Mouse (Mus musculus): Measurements from ENCODE around the gene Prkag2. TPM values are rescaled to one million over a fixed set of nuclear protein-coding genes. Genes with fewer than 3 reads are reported as not detected.

The Prkag2 gene
- 32.6 and 33.2 TPM in 2 replicates for polyA plus RNA-seq (2014; fragmentation: Nextera tagmentation; extraction: Ambion mirVana)

- DNase-seq (ENCODE audit: low spot score) (peak; percentile 64), ATAC-seq (ENCODE audit: insufficient number of reproducible peaks, low FRiP score, low TSS enrichment, low read depth) (peak; percentile 72; the same call in 1 of the 2 replicates)
- Histone ChIP-seq H3K27ac (replicated peaks; ENCODE audit: low read depth, low read length) (no peak within 1 kb of the TSS), H3K4me1 (ENCODE audit: control insufficient read depth, insufficient read depth, low read length) (peaks cover 7% of the 10 kb centered on the region; the same call in 1 of the 2 replicates), H3K9me3 (ENCODE audit: control insufficient read depth, low read length) (no peaks in the 10 kb centered on the region), H3K36me3 (ENCODE audit: control insufficient read depth, insufficient read depth, low read length) (no peaks in the 10 kb centered on the region), H3K4me2 (ENCODE audit: low read depth, severe bottlenecking) (peak within 1 kb of the TSS; percentile 97), H3K4me3 (ENCODE audit: low read depth, low read length) (peak within 1 kb of the TSS; percentile 53), H3K9ac (ENCODE audit: low read length) (peak within 1 kb of the TSS; percentile 42; the same call in 1 of the 2 replicates), H3K27me3 (ENCODE audit: control insufficient read depth, insufficient read depth, low read length) (peaks cover 36% of the 10 kb centered on the region)
- WGBS = under 1% methylated on average over 48 of the region's 50 CpGs
Measured at GRCm38 (mm10) chr5:25100516-25101125, at the start of gene Prkag2. Gene Prkag2, minus strand, starts transcription at chr5:25100642.

GRCm38 (mm10) chr5:25149331-25149965 is 49.0 kb upstream of the Prkag2 start:
- H3K4me2 ChIP-seq (ENCODE audit: low read depth, severe bottlenecking) = no peak overlapping the region
- 85% methylated on average over 2 of the region's 2 CpGs for WGBS
- no peaks in the 10 kb centered on the region for H3K9me3 ChIP-seq (ENCODE audit: control insufficient read depth, low read length)

GRCm38 (mm10) chr5:25146705-25147104 is 46.3 kb upstream of the Prkag2 start:
- H3K4me3 ChIP-seq (ENCODE audit: low read depth, low read length) = no peak overlapping the region
- H3K9ac ChIP-seq (ENCODE audit: low read length) = no peak overlapping the region
- no peak for DNase-seq (ENCODE audit: low spot score)
- H3K9me3 ChIP-seq (ENCODE audit: control insufficient read depth, low read length) = no peaks in the 10 kb centered on the region
- H3K4me2 ChIP-seq (ENCODE audit: low read depth, severe bottlenecking) = no peak overlapping the region
- no peaks in the 10 kb centered on the region for H3K27me3 ChIP-seq (ENCODE audit: control insufficient read depth, insufficient read depth, low read length)
- no peak overlapping the region for H3K27ac ChIP-seq (replicated peaks; ENCODE audit: low read depth, low read length)
- H3K36me3 ChIP-seq (ENCODE audit: control insufficient read depth, insufficient read depth, low read length) = no peaks in the 10 kb centered on the region
- no peak for ATAC-seq (ENCODE audit: insufficient number of reproducible peaks, low FRiP score, low TSS enrichment, low read depth)
- WGBS = 66% methylated on average over 7 of the region's 7 CpGs
- H3K4me1 ChIP-seq (ENCODE audit: control insufficient read depth, insufficient read depth, low read length) = no peaks in the 10 kb centered on the region

More at GRCm38 (mm10) chr5:25149331-25149965, 49.0 kb upstream of the Prkag2 start:
- no peak for ATAC-seq (ENCODE audit: insufficient number of reproducible peaks, low FRiP score, low TSS enrichment, low read depth)
- no peak overlapping the region for H3K4me3 ChIP-seq (ENCODE audit: low read depth, low read length)
- H3K4me1 ChIP-seq (ENCODE audit: control insufficient read depth, insufficient read depth, low read length) = no peaks in the 10 kb centered on the region
- no peak overlapping the region for H3K27ac ChIP-seq (replicated peaks; ENCODE audit: low read depth, low read length)
- H3K9ac ChIP-seq (ENCODE audit: low read length) = no peak overlapping the region
- no peaks in the 10 kb centered on the region for H3K27me3 ChIP-seq (ENCODE audit: control insufficient read depth, insufficient read depth, low read length)
- no peak for DNase-seq (ENCODE audit: low spot score)
- H3K36me3 ChIP-seq (ENCODE audit: control insufficient read depth, insufficient read depth, low read length) = no peaks in the 10 kb centered on the region

GRCm38 (mm10) chr5:25127865-25128264 is 27.4 kb upstream of the Prkag2 start:
- DNase-seq (ENCODE audit: low spot score) = no peak

GRCm38 (mm10) chr5:25125884-25126560 is 25.6 kb upstream of the Prkag2 start:
- Histone ChIP-seq H3K4me3 (ENCODE audit: low read depth, low read length) (no peak overlapping the region), H3K4me2 (ENCODE audit: low read depth, severe bottlenecking) (no peak overlapping the region), H3K4me1 (ENCODE audit: control insufficient read depth, insufficient read depth, low read length) (no peaks in the 10 kb centered on the region), H3K27me3 (ENCODE audit: control insufficient read depth, insufficient read depth, low read length) (no peaks in the 10 kb centered on the region), H3K9me3 (ENCODE audit: control insufficient read depth, low read length) (no peaks in the 10 kb centered on the region), H3K9ac (ENCODE audit: low read length) (no peak overlapping the region), H3K27ac (replicated peaks; ENCODE audit: low read depth, low read length) (no peak overlapping the region), H3K36me3 (ENCODE audit: control insufficient read depth, insufficient read depth, low read length) (no peaks in the 10 kb centered on the region)
- ATAC-seq (ENCODE audit: insufficient number of reproducible peaks, low FRiP score, low TSS enrichment, low read depth) (no peak), DNase-seq (ENCODE audit: low spot score) (no peak)
- 83% methylated on average over 3 of the region's 3 CpGs for WGBS

More at GRCm38 (mm10) chr5:25127865-25128264, 27.4 kb upstream of the Prkag2 start:
- Histone ChIP-seq H3K4me3 (ENCODE audit: low read depth, low read length) (no peak overlapping the region), H3K9me3 (ENCODE audit: control insufficient read depth, low read length) (no peaks in the 10 kb centered on the region), H3K9ac (ENCODE audit: low read length) (no peak overlapping the region), H3K4me1 (ENCODE audit: control insufficient read depth, insufficient read depth, low read length) (no peaks in the 10 kb centered on the region), H3K27ac (replicated peaks; ENCODE audit: low read depth, low read length) (no peak overlapping the region), H3K27me3 (ENCODE audit: control insufficient read depth, insufficient read depth, low read length) (no peaks in the 10 kb centered on the region), H3K36me3 (ENCODE audit: control insufficient read depth, insufficient read depth, low read length) (no peaks in the 10 kb centered on the region), H3K4me2 (ENCODE audit: low read depth, severe bottlenecking) (no peak overlapping the region)
- 91% methylated on average over 4 of the region's 4 CpGs for WGBS
- no peak for ATAC-seq (ENCODE audit: insufficient number of reproducible peaks, low FRiP score, low TSS enrichment, low read depth)

GRCm38 (mm10) chr5:25122534-25122933 is 22.1 kb upstream of the Prkag2 start:
- Histone ChIP-seq H3K4me3 (ENCODE audit: low read depth, low read length) (no peak overlapping the region), H3K4me1 (ENCODE audit: control insufficient read depth, insufficient read depth, low read length) (no peaks in the 10 kb centered on the region), H3K36me3 (ENCODE audit: control insufficient read depth, insufficient read depth, low read length) (no peaks in the 10 kb centered on the region), H3K27ac (replicated peaks; ENCODE audit: low read depth, low read length) (no peak overlapping the region), H3K9me3 (ENCODE audit: control insufficient read depth, low read length) (no peaks in the 10 kb centered on the region), H3K4me2 (ENCODE audit: low read depth, severe bottlenecking) (no peak overlapping the region), H3K27me3 (ENCODE audit: control insufficient read depth, insufficient read depth, low read length) (no peaks in the 10 kb centered on the region), H3K9ac (ENCODE audit: low read length) (no peak overlapping the region)
- DNase-seq (ENCODE audit: low spot score) = no peak
- WGBS = 90% methylated on average over 1 of the region's 1 CpGs
- ATAC-seq (ENCODE audit: insufficient number of reproducible peaks, low FRiP score, low TSS enrichment, low read depth) = no peak

GRCm38 (mm10) chr5:25119148-25119547 is 18.7 kb upstream of the Prkag2 start:
- no peak overlapping the region for H3K4me3 ChIP-seq (ENCODE audit: low read depth, low read length)
- H3K36me3 ChIP-seq (ENCODE audit: control insufficient read depth, insufficient read depth, low read length) = no peaks in the 10 kb centered on the region
- no peaks in the 10 kb centered on the region for H3K4me1 ChIP-seq (ENCODE audit: control insufficient read depth, insufficient read depth, low read length)
- 80% methylated on average over 5 of the region's 5 CpGs for WGBS
- H3K9ac ChIP-seq (ENCODE audit: low read length) = no peak overlapping the region
- DNase-seq (ENCODE audit: low spot score) (no peak), ATAC-seq (ENCODE audit: insufficient number of reproducible peaks, low FRiP score, low TSS enrichment, low read depth) (no peak)
- no peaks in the 10 kb centered on the region for H3K9me3 ChIP-seq (ENCODE audit: control insufficient read depth, low read length)
- H3K4me2 ChIP-seq (ENCODE audit: low read depth, severe bottlenecking) = no peak overlapping the region
- H3K27me3 ChIP-seq (ENCODE audit: control insufficient read depth, insufficient read depth, low read length) = no peaks in the 10 kb centered on the region
- H3K27ac ChIP-seq (replicated peaks; ENCODE audit: low read depth, low read length) = no peak overlapping the region

GRCm38 (mm10) chr5:25115997-25116396 is 15.6 kb upstream of the Prkag2 start:
- 80% methylated on average over 5 of the region's 5 CpGs for WGBS

More at GRCm38 (mm10) chr5:25115997-25116396, 15.6 kb upstream of the Prkag2 start:
- Histone ChIP-seq H3K27me3 (ENCODE audit: control insufficient read depth, insufficient read depth, low read length) (no peaks in the 10 kb centered on the region), H3K4me3 (ENCODE audit: low read depth, low read length) (no peak overlapping the region), H3K4me1 (ENCODE audit: control insufficient read depth, insufficient read depth, low read length) (no peaks in the 10 kb centered on the region), H3K9me3 (ENCODE audit: control insufficient read depth, low read length) (no peaks in the 10 kb centered on the region), H3K27ac (replicated peaks; ENCODE audit: low read depth, low read length) (no peak overlapping the region), H3K36me3 (ENCODE audit: control insufficient read depth, insufficient read depth, low read length) (no peaks in the 10 kb centered on the region), H3K9ac (ENCODE audit: low read length) (no peak overlapping the region), H3K4me2 (ENCODE audit: low read depth, severe bottlenecking) (no peak overlapping the region)
- DNase-seq (ENCODE audit: low spot score) = no peak
- ATAC-seq (ENCODE audit: insufficient number of reproducible peaks, low FRiP score, low TSS enrichment, low read depth) = no peak

Data from limb, embryonic 11.5 days (tissue).